Mouse (Mus musculus): ENCODE data around the gene Ppp1r14b. TPM values are rescaled to one million over a fixed set of nuclear protein-coding genes. Genes with fewer than 3 reads are reported as not detected.

The Ppp1r14b gene
- polyA plus RNA-seq, 1 experiment = 151 TPM

GRCm38 (mm10) chr19:6931002-6931401, 43.8 kb upstream of the Ppp1r14b start:
- Histone ChIP-seq H3K36me3 (ENCODE audit: control insufficient read depth, insufficient read depth, low read length, poor library complexity, severe bottlenecking) (no peaks in the 10 kb centered on the region), H3K27ac (ENCODE audit: insufficient read depth, low read length) (no peak overlapping the region), H3K4me3 (ENCODE audit: low read depth, low read length) (no peak overlapping the region), H3K9ac (ENCODE audit: low read depth, poor library complexity, severe bottlenecking) (no peak overlapping the region), H3K4me1 (ENCODE audit: control insufficient read depth, insufficient read depth, low read length) (peaks cover 2% of the 10 kb centered on the region), H3K9me3 (replicated peaks; ENCODE audit: control insufficient read depth, insufficient read depth, low read length, poor library complexity, severe bottlenecking) (no peaks in the 10 kb centered on the region), H3K27me3 (ENCODE audit: control insufficient read depth, insufficient read depth, low read length, poor library complexity, severe bottlenecking) (no peaks in the 10 kb centered on the region)
- TF ChIP-seq CTCF (IDR thresholded peaks at IDR 0.05; ENCODE audit: low read depth, low read length) (no peak), EP300 (IDR thresholded peaks at IDR 0.05; ENCODE audit: insufficient read depth, low read depth, low read length) (no peak), POLR2A (IDR thresholded peaks at IDR 0.05; ENCODE audit: insufficient read depth, low read length) (no peak)

GRCm38 (mm10) chr19:6932018-6932417, 42.8 kb upstream of the Ppp1r14b start:
- Histone ChIP-seq H3K9me3 (replicated peaks; ENCODE audit: control insufficient read depth, insufficient read depth, low read length, poor library complexity, severe bottlenecking) (no peaks in the 10 kb centered on the region), H3K36me3 (ENCODE audit: control insufficient read depth, insufficient read depth, low read length, poor library complexity, severe bottlenecking) (no peaks in the 10 kb centered on the region), H3K27me3 (ENCODE audit: control insufficient read depth, insufficient read depth, low read length, poor library complexity, severe bottlenecking) (no peaks in the 10 kb centered on the region), H3K4me3 (ENCODE audit: low read depth, low read length) (no peak overlapping the region), H3K4me1 (ENCODE audit: control insufficient read depth, insufficient read depth, low read length) (peaks cover 2% of the 10 kb centered on the region), H3K27ac (ENCODE audit: insufficient read depth, low read length) (no peak overlapping the region), H3K9ac (ENCODE audit: low read depth, poor library complexity, severe bottlenecking) (no peak overlapping the region)
- no peak for TF ChIP-seq POLR2A (IDR thresholded peaks at IDR 0.05; ENCODE audit: insufficient read depth, low read length)
- TF ChIP-seq CTCF (IDR thresholded peaks at IDR 0.05; ENCODE audit: low read depth, low read length) = no peak
- TF ChIP-seq EP300 (IDR thresholded peaks at IDR 0.05; ENCODE audit: insufficient read depth, low read depth, low read length) = no peak

- no peaks in the 10 kb centered on the region for H3K9me3 ChIP-seq (replicated peaks; ENCODE audit: control insufficient read depth, insufficient read depth, low read length, poor library complexity, severe bottlenecking)
- H3K4me3 ChIP-seq (ENCODE audit: low read depth, low read length) = no peak overlapping the region
- TF ChIP-seq CTCF (IDR thresholded peaks at IDR 0.05; ENCODE audit: low read depth, low read length) (no peak), POLR2A (IDR thresholded peaks at IDR 0.05; ENCODE audit: insufficient read depth, low read length) (no peak), EP300 (IDR thresholded peaks at IDR 0.05; ENCODE audit: insufficient read depth, low read depth, low read length) (no peak)
- peaks cover 2% of the 10 kb centered on the region for H3K4me1 ChIP-seq (ENCODE audit: control insufficient read depth, insufficient read depth, low read length)
- no peak overlapping the region for H3K9ac ChIP-seq (ENCODE audit: low read depth, poor library complexity, severe bottlenecking)
- H3K27me3 ChIP-seq (ENCODE audit: control insufficient read depth, insufficient read depth, low read length, poor library complexity, severe bottlenecking) = no peaks in the 10 kb centered on the region
- H3K36me3 ChIP-seq (ENCODE audit: control insufficient read depth, insufficient read depth, low read length, poor library complexity, severe bottlenecking) = no peaks in the 10 kb centered on the region
- no peak overlapping the region for H3K27ac ChIP-seq (ENCODE audit: insufficient read depth, low read length)
These were observed 41.7 kb upstream of the Ppp1r14b start for GRCm38 (mm10) chr19:6933102-6933435.

- Histone ChIP-seq H3K27me3 (ENCODE audit: control insufficient read depth, insufficient read depth, low read length, poor library complexity, severe bottlenecking) (no peaks in the 10 kb centered on the region), H3K27ac (ENCODE audit: insufficient read depth, low read length) (no peak overlapping the region), H3K9me3 (replicated peaks; ENCODE audit: control insufficient read depth, insufficient read depth, low read length, poor library complexity, severe bottlenecking) (no peaks in the 10 kb centered on the region), H3K4me1 (ENCODE audit: control insufficient read depth, insufficient read depth, low read length) (peaks cover 2% of the 10 kb centered on the region), H3K36me3 (ENCODE audit: control insufficient read depth, insufficient read depth, low read length, poor library complexity, severe bottlenecking) (no peaks in the 10 kb centered on the region), H3K9ac (ENCODE audit: low read depth, poor library complexity, severe bottlenecking) (peak overlapping the region; percentile 53), H3K4me3 (ENCODE audit: low read depth, low read length) (peak overlapping the region; percentile 54)
- TF ChIP-seq CTCF (IDR thresholded peaks at IDR 0.05; ENCODE audit: low read depth, low read length) (no peak), EP300 (IDR thresholded peaks at IDR 0.05; ENCODE audit: insufficient read depth, low read depth, low read length) (no peak), POLR2A (IDR thresholded peaks at IDR 0.05; ENCODE audit: insufficient read depth, low read length) (no peak)
These were observed 41.2 kb upstream of the Ppp1r14b start for GRCm38 (mm10) chr19:6933436-6934194.

DNA sequence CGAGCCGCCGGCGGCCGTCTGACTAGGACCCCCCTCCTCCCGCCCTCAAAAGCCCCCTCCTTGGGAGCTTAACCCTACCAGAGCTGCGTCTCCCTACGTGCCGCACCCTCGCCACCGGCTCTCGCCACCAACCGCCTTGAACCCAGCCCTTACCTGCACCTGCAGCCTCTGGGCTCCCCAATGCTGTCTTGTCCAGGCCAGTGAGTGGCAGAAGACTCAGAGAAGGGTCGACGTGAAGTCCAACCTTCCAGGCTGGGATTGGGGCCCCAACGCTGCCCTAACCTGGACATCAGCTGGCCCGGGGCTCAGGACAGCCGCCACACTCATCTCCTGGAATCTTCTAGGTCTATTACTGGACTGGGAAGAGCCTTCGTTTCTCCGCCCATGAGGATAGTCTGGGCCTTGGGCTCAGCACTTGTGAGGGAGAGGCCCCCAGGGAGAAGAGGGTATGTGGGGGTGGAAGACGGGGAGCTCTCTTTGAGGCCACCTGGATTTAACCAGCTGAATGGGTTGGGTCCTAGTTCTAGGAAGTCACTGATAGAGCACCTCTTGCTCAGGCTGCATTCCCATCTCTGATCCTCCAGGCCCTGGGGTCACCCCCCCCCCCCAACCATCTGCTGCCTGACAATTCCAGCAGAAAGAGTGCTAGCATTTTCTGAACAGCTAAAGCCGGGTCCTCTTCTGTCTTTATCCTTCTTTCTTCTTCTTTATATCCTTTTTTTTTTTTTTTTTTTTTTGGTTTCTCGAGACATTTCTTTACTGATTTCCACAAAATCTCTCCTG, 40.4 kb upstream of the Ppp1r14b start, which contains the start of gene Kcnk4:
TSS of gene Kcnk4 (minus strand) at position 321 of the 783 bp plus-strand sequence.
- Histone ChIP-seq H3K4me1 (ENCODE audit: control insufficient read depth, insufficient read depth, low read length) (peaks cover 2% of the 10 kb centered on the region), H3K27me3 (ENCODE audit: control insufficient read depth, insufficient read depth, low read length, poor library complexity, severe bottlenecking) (no peaks in the 10 kb centered on the region), H3K9ac (ENCODE audit: low read depth, poor library complexity, severe bottlenecking) (peak within 1 kb of the TSS; percentile 53), H3K4me3 (ENCODE audit: low read depth, low read length) (peak within 1 kb of the TSS; percentile 54), H3K36me3 (ENCODE audit: control insufficient read depth, insufficient read depth, low read length, poor library complexity, severe bottlenecking) (no peaks in the 10 kb centered on the region), H3K27ac (ENCODE audit: insufficient read depth, low read length) (no peak within 1 kb of the TSS), H3K9me3 (replicated peaks; ENCODE audit: control insufficient read depth, insufficient read depth, low read length, poor library complexity, severe bottlenecking) (no peaks in the 10 kb centered on the region)
- TF ChIP-seq CTCF (IDR thresholded peaks at IDR 0.05; ENCODE audit: low read depth, low read length) = no peak
- no peak for TF ChIP-seq EP300 (IDR thresholded peaks at IDR 0.05; ENCODE audit: insufficient read depth, low read depth, low read length)
- no peak for TF ChIP-seq POLR2A (IDR thresholded peaks at IDR 0.05; ENCODE audit: insufficient read depth, low read length)

DNA sequence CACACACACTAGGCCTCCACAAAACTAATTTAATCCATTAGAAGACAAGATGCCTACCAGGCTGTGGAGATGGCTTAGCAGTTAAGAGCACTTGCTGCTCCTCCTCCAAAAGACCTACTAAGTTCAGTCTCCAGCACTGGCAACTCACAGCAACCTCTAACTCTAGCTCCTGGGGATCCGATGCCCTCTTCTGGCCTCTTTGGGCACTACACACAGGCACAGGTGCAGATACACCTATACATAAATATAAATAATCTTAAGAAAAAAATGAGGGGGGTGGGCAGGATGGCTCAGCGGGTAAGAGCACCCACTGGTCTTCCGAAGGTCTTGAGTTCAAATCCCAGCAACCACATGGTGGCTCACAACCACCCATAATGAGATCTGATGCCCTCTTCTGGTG, 38.5 kb upstream of the Ppp1r14b start:
- H3K36me3 ChIP-seq (ENCODE audit: control insufficient read depth, insufficient read depth, low read length, poor library complexity, severe bottlenecking) = no peaks in the 10 kb centered on the region
- no peaks in the 10 kb centered on the region for H3K9me3 ChIP-seq (replicated peaks; ENCODE audit: control insufficient read depth, insufficient read depth, low read length, poor library complexity, severe bottlenecking)
- H3K27me3 ChIP-seq (ENCODE audit: control insufficient read depth, insufficient read depth, low read length, poor library complexity, severe bottlenecking) = no peaks in the 10 kb centered on the region
- no peak overlapping the region for H3K27ac ChIP-seq (ENCODE audit: insufficient read depth, low read length)
- H3K4me3 ChIP-seq (ENCODE audit: low read depth, low read length) = no peak overlapping the region
- TF ChIP-seq EP300 (IDR thresholded peaks at IDR 0.05; ENCODE audit: insufficient read depth, low read depth, low read length) (no peak), CTCF (IDR thresholded peaks at IDR 0.05; ENCODE audit: low read depth, low read length) (peak; percentile 70)
- no peak overlapping the region for H3K9ac ChIP-seq (ENCODE audit: low read depth, poor library complexity, severe bottlenecking)
- no peaks in the 10 kb centered on the region for H3K4me1 ChIP-seq (ENCODE audit: control insufficient read depth, insufficient read depth, low read length)

Measured in ES-Bruce4 (cell line).